Mouse (Mus musculus) midbrain, embryonic 12.5 days (tissue): ENCODE measurements at regions not wholly inside any gene's neighbourhood (a gene's known extent, or its start where the extent isn't known, plus 50 kb on each side); places are given as distances from the start of the nearest gene placed in this dataset.

Source experiments
- ATAC-seq: fragments of 200-750 bp; cut with Nextera tagmentation; 2 replicates; pipeline ENCODE4 v1.8.0; 2017; ENCODE audit warnings: low read depth, moderate TSS enrichment, moderate library complexity; ENCODE audit not compliant: low FRiP score
- H3K27ac ChIP-seq: fragments of 300-500 bp; sonication (generic); replicated peaks from 2 replicates; pipeline ENCODE4 v1.5.1; 2016; ENCODE audit warnings: mild to moderate bottlenecking
- H3K27me3 ChIP-seq: fragments of 300-500 bp; sonication (generic); 2 replicates; pipeline ENCODE4 v1.6.1; 2016; ENCODE audit warnings: mild to moderate bottlenecking
- H3K36me3 ChIP-seq: fragments of 300-500 bp; sonication (generic); 2 replicates; pipeline ENCODE4 v1.6.1; 2016
- H3K4me1 ChIP-seq: fragments of 300-500 bp; sonication (generic); 2 replicates; pipeline ENCODE4 v1.6.1; 2016
- H3K4me2 ChIP-seq: fragments of 300-500 bp; sonication (generic); replicated peaks from 2 replicates; pipeline ENCODE4 v1.6.1; 2016; ENCODE audit warnings: mild to moderate bottlenecking, moderate library complexity
- H3K4me3 ChIP-seq: fragments of 300-500 bp; sonication (generic); 2 replicates; pipeline ENCODE4 v1.5.1; 2016; ENCODE audit warnings: mild to moderate bottlenecking
- H3K9ac ChIP-seq: fragments of 300-500 bp; sonication (generic); replicated peaks from 2 replicates; pipeline ENCODE4 v1.6.1; 2016; ENCODE audit warnings: mild to moderate bottlenecking, moderate library complexity
- H3K9me3 ChIP-seq: fragments of 300-500 bp; sonication (generic); 2 replicates; pipeline ENCODE4 v1.6.1; 2016; ENCODE audit warnings: mild to moderate bottlenecking
- WGBS: fragments of 180-500 bp; shearing (Covaris S2); methylation state at CpG from one replicate; pipeline ENCODE4 v1.1.7; 2016; 5-methylcytosine and 5-hydroxymethylcytosine counted together

GRCm38 (mm10) chr8:91966891-91967370, 165.1 kb upstream of the Irx3 start:
- ATAC-seq, result no peak
- H3K4me2 ChIP-seq, result no peak overlapping the region

GRCm38 (mm10) chr8:91961696-91962095, 159.8 kb upstream of the Irx3 start:
- H3K4me1 ChIP-seq, result no peaks in the 10 kb centered on the region
- no peaks in the 10 kb centered on the region for H3K36me3 ChIP-seq
- no peak for ATAC-seq
- H3K9ac ChIP-seq, result no peak overlapping the region
- 85% methylated on average over 5 of the region's 5 CpGs for WGBS
- no peak overlapping the region for H3K4me2 ChIP-seq
- peaks cover 2% of the 10 kb centered on the region; the same call in 1 of the 2 replicates for H3K27me3 ChIP-seq
- H3K4me3 ChIP-seq, result no peak overlapping the region
- no peak overlapping the region for H3K27ac ChIP-seq
- H3K9me3 ChIP-seq, result no peaks in the 10 kb centered on the region

More at GRCm38 (mm10) chr8:91966891-91967370, 165.1 kb upstream of the Irx3 start:
- H3K36me3 ChIP-seq, result no peaks in the 10 kb centered on the region
- H3K4me3 ChIP-seq, result no peak overlapping the region
- WGBS, result 65% methylated on average over 19 of the region's 19 CpGs
- H3K9ac ChIP-seq, result no peak overlapping the region
- H3K4me1 ChIP-seq, result peaks cover 3% of the 10 kb centered on the region; the same call in 1 of the 2 replicates
- no peaks in the 10 kb centered on the region for H3K27me3 ChIP-seq
- H3K27ac ChIP-seq, result no peak overlapping the region
- H3K9me3 ChIP-seq, result no peaks in the 10 kb centered on the region

- Histone ChIP-seq H3K27me3 (peaks cover 7% of the 10 kb centered on the region; the same call in 1 of the 2 replicates), H3K4me1 (no peaks in the 10 kb centered on the region), H3K27ac (no peak overlapping the region), H3K4me2 (no peak overlapping the region), H3K9me3 (no peaks in the 10 kb centered on the region), H3K9ac (no peak overlapping the region), H3K4me3 (no peak overlapping the region), H3K36me3 (no peaks in the 10 kb centered on the region)
- 87% methylated on average over 6 of the region's 6 CpGs for WGBS
- no peak for ATAC-seq
Measured at GRCm38 (mm10) chr8:91955170-91955569, 153.3 kb upstream of the Irx3 start.

GRCm38 (mm10) chr8:91952981-91953380, 151.1 kb upstream of the Irx3 start:
- Histone ChIP-seq H3K4me2 (no peak overlapping the region), H3K9ac (no peak overlapping the region), H3K9me3 (no peaks in the 10 kb centered on the region), H3K27ac (no peak overlapping the region), H3K4me3 (no peak overlapping the region), H3K27me3 (peaks cover 7% of the 10 kb centered on the region; the same call in 1 of the 2 replicates), H3K36me3 (no peaks in the 10 kb centered on the region), H3K4me1 (no peaks in the 10 kb centered on the region)
- no peak for ATAC-seq
- 88% methylated on average over 4 of the region's 4 CpGs for WGBS

GRCm38 (mm10) chr8:91949110-91949509, 147.2 kb upstream of the Irx3 start:
- no peak for ATAC-seq
- no peaks in the 10 kb centered on the region for H3K9me3 ChIP-seq
- H3K27me3 ChIP-seq, result peaks cover 6% of the 10 kb centered on the region
- no peaks in the 10 kb centered on the region for H3K36me3 ChIP-seq
- no peak overlapping the region for H3K4me3 ChIP-seq
- no peaks in the 10 kb centered on the region for H3K4me1 ChIP-seq
- no peak overlapping the region for H3K27ac ChIP-seq
- H3K9ac ChIP-seq, result no peak overlapping the region
- WGBS, result 81% methylated on average over 9 of the region's 9 CpGs
- H3K4me2 ChIP-seq, result no peak overlapping the region

- ATAC-seq, result no peak
- Histone ChIP-seq H3K9me3 (no peaks in the 10 kb centered on the region), H3K4me1 (no peaks in the 10 kb centered on the region), H3K4me3 (no peak overlapping the region), H3K36me3 (no peaks in the 10 kb centered on the region), H3K4me2 (no peak overlapping the region), H3K9ac (no peak overlapping the region), H3K27me3 (peaks cover 9% of the 10 kb centered on the region), H3K27ac (no peak overlapping the region)
- WGBS, result 63% methylated on average over 18 of the region's 18 CpGs
Measured at GRCm38 (mm10) chr8:91948173-91948940, 146.5 kb upstream of the Irx3 start.

GRCm38 (mm10) chr8:91941005-91941404, 139.1 kb upstream of the Irx3 start:
- Histone ChIP-seq H3K36me3 (no peaks in the 10 kb centered on the region), H3K4me1 (no peaks in the 10 kb centered on the region; the same call in 1 of the 2 replicates), H3K27me3 (peaks cover 9% of the 10 kb centered on the region; the same call in 1 of the 2 replicates), H3K4me2 (no peak overlapping the region), H3K9ac (no peak overlapping the region), H3K9me3 (no peaks in the 10 kb centered on the region), H3K27ac (no peak overlapping the region), H3K4me3 (no peak overlapping the region)
- no peak for ATAC-seq
- 18% methylated on average over 5 of the region's 5 CpGs for WGBS

GRCm38 (mm10) chr8:91937227-91937626, 135.4 kb upstream of the Irx3 start:
- 58% methylated on average over 2 of the region's 2 CpGs for WGBS
- H3K27ac ChIP-seq, result no peak overlapping the region
- H3K36me3 ChIP-seq, result no peaks in the 10 kb centered on the region
- H3K9ac ChIP-seq, result no peak overlapping the region
- ATAC-seq, result no peak
- H3K4me1 ChIP-seq, result no peaks in the 10 kb centered on the region; the same call in 1 of the 2 replicates
- H3K4me2 ChIP-seq, result no peak overlapping the region
- H3K9me3 ChIP-seq, result no peaks in the 10 kb centered on the region
- no peak overlapping the region for H3K4me3 ChIP-seq
- peaks cover 4% of the 10 kb centered on the region; the same call in 1 of the 2 replicates for H3K27me3 ChIP-seq

GRCm38 (mm10) chr8:91930520-91930919, 128.7 kb upstream of the Irx3 start:
- Histone ChIP-seq H3K4me1 (no peaks in the 10 kb centered on the region), H3K27me3 (peaks cover 15% of the 10 kb centered on the region; the same call in 1 of the 2 replicates), H3K9me3 (no peaks in the 10 kb centered on the region), H3K4me3 (no peak overlapping the region), H3K36me3 (no peaks in the 10 kb centered on the region), H3K4me2 (no peak overlapping the region), H3K9ac (no peak overlapping the region), H3K27ac (no peak overlapping the region)
- no peak for ATAC-seq
- WGBS, result 81% methylated on average over 4 of the region's 4 CpGs

- Histone ChIP-seq H3K27me3 (peaks cover 14% of the 10 kb centered on the region; the same call in 1 of the 2 replicates), H3K4me2 (no peak overlapping the region), H3K4me1 (no peaks in the 10 kb centered on the region), H3K9me3 (no peaks in the 10 kb centered on the region), H3K9ac (no peak overlapping the region), H3K27ac (no peak overlapping the region), H3K4me3 (no peak overlapping the region), H3K36me3 (no peaks in the 10 kb centered on the region)
- WGBS, result 68% methylated on average over 8 of the region's 8 CpGs
- no peak for ATAC-seq
Measured at GRCm38 (mm10) chr8:91925968-91926524, 124.2 kb upstream of the Irx3 start.

- 96% methylated on average over 4 of the region's 4 CpGs for WGBS
- Histone ChIP-seq H3K9ac (no peak overlapping the region), H3K27me3 (peaks cover 11% of the 10 kb centered on the region; the same call in 1 of the 2 replicates), H3K36me3 (no peaks in the 10 kb centered on the region), H3K9me3 (0 out of 2 replicates have a peak, but pooled peaks cover 3% of the 10 kb centered on the region), H3K4me2 (no peak overlapping the region), H3K4me3 (no peak overlapping the region), H3K4me1 (no peaks in the 10 kb centered on the region), H3K27ac (no peak overlapping the region)
- ATAC-seq, result no peak
Measured at GRCm38 (mm10) chr8:91924152-91924551, 122.3 kb upstream of the Irx3 start.

- no peak overlapping the region for H3K4me2 ChIP-seq
- no peak overlapping the region for H3K9ac ChIP-seq
- no peaks in the 10 kb centered on the region for H3K4me1 ChIP-seq
- no peaks in the 10 kb centered on the region for H3K36me3 ChIP-seq
- H3K4me3 ChIP-seq, result no peak overlapping the region
- H3K27me3 ChIP-seq, result peaks cover 3% of the 10 kb centered on the region; the same call in 1 of the 2 replicates
- no peak overlapping the region for H3K27ac ChIP-seq
- WGBS, result 75% methylated on average over 3 of the region's 3 CpGs
- no peak for ATAC-seq
- H3K9me3 ChIP-seq, result 0 out of 2 replicates have a peak, but pooled peaks cover 3% of the 10 kb centered on the region
Measured at GRCm38 (mm10) chr8:91922211-91922874, 120.5 kb upstream of the Irx3 start.
